18 mouse cellular contexts compared by ENCODE assay signal in the genomic region with DNA sequence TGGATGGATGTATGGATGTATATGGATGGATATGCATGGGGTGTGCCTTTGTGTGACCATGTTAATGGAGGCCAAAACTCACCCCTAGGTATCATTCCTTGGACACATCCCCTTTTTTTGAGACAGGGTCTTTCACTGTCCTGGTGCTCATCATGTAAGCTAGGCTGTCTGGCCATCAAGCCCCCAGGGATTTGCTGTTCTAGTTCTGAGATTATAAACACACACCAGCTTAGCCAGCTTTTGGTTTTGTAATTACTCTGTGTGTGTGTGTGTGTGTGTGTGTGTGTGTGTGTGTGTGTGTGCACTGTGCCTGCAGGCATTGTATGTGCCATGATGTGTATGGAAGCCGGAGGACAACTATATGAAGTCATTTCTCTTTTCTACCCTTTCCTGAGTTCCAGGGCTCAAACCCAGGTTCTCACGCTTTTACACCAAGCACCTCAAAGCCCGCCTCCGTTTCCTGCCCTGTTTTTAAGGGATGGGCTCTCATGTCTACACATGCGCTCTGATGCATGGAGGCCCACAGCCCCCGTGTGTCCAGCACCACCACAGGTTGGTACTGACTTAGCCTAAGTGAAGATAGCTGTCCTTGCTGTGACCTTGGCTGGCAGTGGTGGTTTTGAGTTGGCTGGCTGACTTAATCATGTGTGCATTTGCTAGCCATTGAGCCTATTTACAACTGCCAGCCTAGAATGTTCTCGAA. TPM values are rescaled to one million over a fixed set of nuclear protein-coding genes. Genes with fewer than 3 reads are reported as not detected.
"Had no signal": no experiment of that assay in that cellular context is flagged by ENCODE, and none has a peak within 500 bp of the region (broad histone marks: within the 10 kb centered on the region; RNA-seq: fewer than 3 reads in every experiment).

No protein-coding gene starts in this region.

- H3K27me3 ChIP-seq: liver, embryonic 15.5 days; lung, embryonic 15.5 days; midbrain, embryonic 13.5 days; midbrain, embryonic 15.5 days; neural tube, embryonic 12.5 days; stomach, embryonic 15.5 days had no signal

- DNase-seq: liver, postnatal 0 days; lung, adult 2 months; lung, postnatal 14 days; lung, postnatal 36 days; right cerebral cortex, postnatal 14 days; thymus, adult 2 months; thymus, postnatal 25 days; thymus, postnatal 4 days had no signal

- H3K36me3 ChIP-seq: liver, embryonic 15.5 days; lung, embryonic 15.5 days; midbrain, embryonic 13.5 days; midbrain, embryonic 15.5 days; neural tube, embryonic 12.5 days; stomach, embryonic 15.5 days had no signal

- H3K4me3 ChIP-seq: liver, embryonic 15.5 days; lung, embryonic 15.5 days; megakaryocyte, embryonic 14.5 days; midbrain, embryonic 13.5 days; midbrain, embryonic 15.5 days; neural tube, embryonic 12.5 days; stomach, embryonic 15.5 days had no signal

- H3K4me1 ChIP-seq: liver, embryonic 15.5 days; lung, embryonic 15.5 days; midbrain, embryonic 15.5 days; stomach, embryonic 15.5 days had no signal

- H3K27ac ChIP-seq: liver, embryonic 15.5 days; lung, embryonic 15.5 days; macrophage; midbrain, embryonic 13.5 days; midbrain, embryonic 15.5 days; neural tube, embryonic 12.5 days; stomach, embryonic 15.5 days; stomach, postnatal 0 days had no signal

- H3K9me3 ChIP-seq: liver, embryonic 15.5 days; lung, embryonic 15.5 days; midbrain, embryonic 13.5 days; midbrain, embryonic 15.5 days; stomach, embryonic 15.5 days had no signal

- ATAC-seq: liver, postnatal 0 days; lung, postnatal 0 days; midbrain, embryonic 13.5 days; midbrain, embryonic 15.5 days had no signal

- H3K4me2 ChIP-seq: liver, embryonic 15.5 days; lung, embryonic 15.5 days; midbrain, embryonic 13.5 days; midbrain, embryonic 15.5 days; neural tube, embryonic 12.5 days; stomach, embryonic 15.5 days had no signal

- H3K9ac ChIP-seq: liver, embryonic 15.5 days; liver, postnatal 0 days; lung, embryonic 15.5 days; midbrain, embryonic 13.5 days; midbrain, embryonic 15.5 days; neural tube, embryonic 12.5 days; stomach, embryonic 15.5 days had no signal

RNA-seq across cellular contexts. Expression of a gene that starts 16.9 kb away (rescaled TPM):
- polyA plus RNA-seq: liver, embryonic 15.5 days; macrophage had no signal
